Mouse (Mus musculus) Patski (cell line): ENCODE results near the gene Arhgef12. TPM values are rescaled to one million over a fixed set of nuclear protein-coding genes. Genes with fewer than 3 reads are reported as not detected.

Experiments
- ATAC-seq: fragments of 100-300 bp; one replicate; pipeline ENCODE4 v1.8.0; 2021
- CTCF ChIA-PET: fragments of 350-600 bp; sonication (Branson Sonifier 250); formaldehyde crosslinking; loops from one replicate; lab custom pipeline; 2022; ENCODE audit warnings: inconsistent platforms; lab: Charles Lee
- POLR2A ChIA-PET: fragments of 350-600 bp; sonication (Branson Sonifier 250); formaldehyde crosslinking; loops from one replicate; lab custom pipeline; 2022; ENCODE audit warnings: antibody characterized with exemption, inconsistent platforms; lab: Charles Lee
- DNase-seq: peaks from one replicate; pipeline ENCODE4 v3.0.0-alpha.2; 2011; ENCODE audit warnings: low read depth, low spot score
- H3K27me3 ChIP-seq: fragments of 371-371 bp; one replicate; pipeline ENCODE4 v1.5.1; 2021
- CTCF ChIP-seq: fragments of 100-300 bp; IDR thresholded peaks from one replicate; pipeline ENCODE4 v1.5.1; 2021
- in situ Hi-C: fragments of 300-500 bp; cut with MboI; formaldehyde crosslinking; loops from 3 replicates; pipeline ENCODE4 v1.11.1; 2018; ENCODE audit warnings: low pct_unique_long_range_greater_than_20kb, mixed read lengths
- polyA plus RNA-seq: library from polyadenylated mRNA; unstranded; gene quantifications from one replicate; pipeline ENCODE4 v1.2.3, GENCODE M21; 2021

The Arhgef12 gene
- polyA plus RNA-seq, 1 experiment from 2014 or later: 91.2 TPM

DNA sequence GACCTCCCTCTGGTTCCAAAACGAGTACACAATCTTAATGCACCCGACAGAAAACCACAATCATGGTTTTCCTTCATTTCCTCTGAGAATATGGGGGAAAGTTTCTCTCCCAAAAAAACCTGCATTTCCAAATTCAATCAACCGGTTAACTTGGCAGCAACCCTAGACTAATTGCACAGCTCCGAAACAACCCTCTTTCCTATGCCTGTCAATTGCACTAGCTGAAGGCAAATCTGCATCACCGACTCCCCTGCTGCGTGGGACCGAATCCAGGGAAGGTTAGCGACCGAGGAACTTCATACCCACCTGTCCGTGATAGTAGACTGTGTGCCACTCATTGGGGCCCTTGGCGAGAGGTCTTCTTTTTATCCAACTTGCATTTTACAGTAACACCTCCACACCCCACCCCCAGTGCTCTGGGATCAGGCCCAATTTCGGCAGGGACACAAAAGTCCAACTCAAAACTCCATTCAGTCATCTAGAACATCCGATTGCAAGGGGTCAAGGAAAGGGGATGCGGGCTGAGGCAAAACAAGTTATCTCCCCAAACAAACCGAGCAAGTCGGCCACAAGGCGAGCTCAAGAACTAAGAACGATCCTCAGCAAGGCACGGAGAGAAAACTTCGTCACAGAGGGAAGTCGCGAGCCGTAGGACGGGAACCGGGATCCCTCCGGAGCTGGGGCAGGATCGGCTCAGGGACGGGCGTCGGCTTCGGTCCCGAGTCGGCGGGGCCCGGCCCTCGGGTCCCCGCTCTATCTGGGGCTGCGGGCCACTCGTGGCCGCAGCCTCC, 2.0 kb downstream of the Arhgef12 start:
- in situ Hi-C loops: loop anchor here (5.0 kb wide), 1 partner anchor 103 kb away; no protein-coding TSS in a partner anchor
- no peak for TF ChIP-seq CTCF
- no peak for ATAC-seq
- CTCF ChIA-PET: interaction anchor here (1.9 kb wide), 1 partner anchor 104 kb away, joined by 11 read pairs; no protein-coding TSS in a partner anchor
- POLR2A ChIA-PET: interaction anchor here (0.6 to 1.7 kb wide), 7 partner anchors 11 to 103 kb away, joined by 3 to 5 read pairs (median 3); no protein-coding TSS in a partner anchor
- no peak for DNase-seq
- H3K27me3 ChIP-seq: no peaks in the 10 kb centered on the region

DNA sequence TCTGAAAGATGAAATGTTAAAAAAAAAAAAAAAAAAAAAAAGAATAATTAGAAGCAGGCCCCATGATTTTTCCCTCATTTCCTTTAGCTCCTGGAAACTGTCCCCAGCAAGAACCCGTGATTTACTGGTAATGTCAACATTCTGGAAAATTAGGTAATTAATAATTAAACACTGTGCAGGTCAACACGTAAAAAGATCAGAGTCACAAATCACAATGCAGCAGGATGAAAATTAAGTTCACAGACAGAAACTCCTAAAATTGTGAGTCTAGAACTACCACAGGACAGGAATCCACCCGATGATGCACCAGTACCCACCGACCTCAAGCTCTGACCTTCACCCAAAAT, 2.5 kb downstream of the Arhgef12 start:
- ChIA-PET POLR2A (interaction anchor here (0.6 to 1.7 kb wide), 7 partner anchors 11 to 102 kb away, joined by 3 to 5 read pairs (median 3); no protein-coding TSS in a partner anchor), CTCF (interaction anchor here (1.9 kb wide), 1 partner anchor 104 kb away, joined by 11 read pairs; no protein-coding TSS in a partner anchor)
- DNase-seq (no peak), ATAC-seq (no peak)
- no peaks in the 10 kb centered on the region for H3K27me3 ChIP-seq
- TF ChIP-seq CTCF: no peak
- in situ Hi-C loops: no loop called here

- no peaks in the 10 kb centered on the region for H3K27me3 ChIP-seq
- CTCF ChIA-PET: interaction anchor here (1.9 kb wide), 1 partner anchor 103 kb away, joined by 11 read pairs; no protein-coding TSS in a partner anchor
- DNase-seq (no peak), ATAC-seq (no peak)
- in situ Hi-C loops: no loop called here
- POLR2A ChIA-PET: interaction anchor here (0.7 to 1.7 kb wide), 2 partner anchors 102 to 770 kb away, joined by 5 read pairs; no protein-coding TSS in a partner anchor
- TF ChIP-seq CTCF: no peak
These were observed 3.3 kb downstream of the Arhgef12 start for GRCm38 (mm10) chr9:43103675-43104299.

GRCm38 (mm10) chr9:43102931-43103330, 4.1 kb downstream of the Arhgef12 start:
- TF ChIP-seq CTCF: no peak
- no peaks in the 10 kb centered on the region for H3K27me3 ChIP-seq
- in situ Hi-C loops: no loop called here
- ATAC-seq: no peak
- DNase-seq: no peak
- POLR2A ChIA-PET: interaction anchor here (0.7 kb wide), 1 partner anchor 771 kb away, joined by 5 read pairs; no protein-coding TSS in a partner anchor
- CTCF ChIA-PET: no interaction called here

GRCm38 (mm10) chr9:43101936-43102595, 5.0 kb downstream of the Arhgef12 start:
- DNase-seq: no peak
- POLR2A ChIA-PET: interaction anchor here (1.3 kb wide), 1 partner anchor 9 kb away, joined by 3 read pairs; no protein-coding TSS in a partner anchor
- in situ Hi-C loops: no loop called here

DNA sequence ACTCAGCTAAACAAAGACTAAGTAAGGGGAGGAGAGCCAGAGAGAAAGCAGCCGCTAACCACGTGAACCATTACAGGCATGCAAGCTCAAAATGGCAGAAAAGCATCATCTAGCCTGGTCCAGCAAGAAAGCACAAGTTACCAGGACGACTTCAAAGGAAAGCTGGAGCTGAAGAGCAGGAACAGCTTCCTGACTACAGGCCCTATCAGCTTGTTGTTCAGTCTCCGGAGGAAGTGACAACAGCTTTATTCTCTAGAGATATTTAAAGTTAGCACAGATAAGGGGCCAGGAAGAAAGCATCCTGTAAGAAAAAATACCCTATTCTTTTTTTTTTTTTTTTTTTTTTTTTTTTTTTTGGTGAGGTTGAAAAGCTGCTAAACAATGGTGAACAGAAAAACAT, 8.1 kb downstream of the Arhgef12 start:
- no peak for ATAC-seq
- no peak for TF ChIP-seq CTCF
- in situ Hi-C loops: no loop called here
- DNase-seq: no peak
- POLR2A ChIA-PET: interaction anchor here (0.6 to 1.1 kb wide), 4 partner anchors 16 to 1828 kb away, joined by 3 to 5 read pairs (median 3); no protein-coding TSS in a partner anchor
- CTCF ChIA-PET: interaction anchor here (0.8 to 2.0 kb wide), 6 partner anchors 8 to 105 kb away, joined by 3 to 6 read pairs (median 4); partner anchors contain the start of gene Arhgef12
- no peaks in the 10 kb centered on the region for H3K27me3 ChIP-seq

More at GRCm38 (mm10) chr9:43101936-43102595, 5.0 kb downstream of the Arhgef12 start:
- no peak for TF ChIP-seq CTCF
- CTCF ChIA-PET: no interaction called here
- ATAC-seq: no peak
- no peaks in the 10 kb centered on the region for H3K27me3 ChIP-seq

DNA sequence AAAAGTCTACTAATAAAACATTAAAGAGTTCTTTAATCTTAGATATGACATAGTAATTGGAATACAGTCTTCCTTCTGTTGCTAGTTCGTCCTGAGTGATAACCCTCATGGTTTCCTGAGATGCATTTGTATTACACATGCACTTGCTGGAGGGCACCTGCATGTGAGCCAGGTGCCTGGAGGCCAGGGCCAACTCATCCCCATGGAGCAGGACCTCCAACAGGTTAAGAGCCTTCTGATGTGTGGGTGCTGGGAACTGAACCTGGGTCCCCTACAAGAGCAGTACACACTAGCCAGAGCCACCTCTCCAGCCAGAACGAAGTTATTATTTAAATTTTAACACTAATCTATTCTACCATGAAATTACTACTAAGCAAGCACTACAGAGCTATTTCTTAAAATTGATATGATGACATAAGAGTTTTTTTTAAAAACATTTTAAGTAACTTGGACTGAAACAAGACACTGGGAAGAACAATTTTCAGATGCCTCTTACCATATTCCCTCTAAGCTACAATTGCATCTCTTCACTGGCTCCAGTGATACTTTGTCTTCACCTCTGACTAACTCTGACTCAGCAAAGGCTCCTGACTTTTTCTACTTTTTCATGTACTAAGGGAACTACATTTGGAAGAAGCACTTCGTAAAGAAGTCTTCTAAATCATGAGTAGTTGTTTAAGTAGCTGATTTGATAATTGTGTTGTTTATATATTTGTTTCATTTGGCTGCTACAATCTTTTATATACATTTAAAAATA, 9.1 kb downstream of the Arhgef12 start:
- no peak for ATAC-seq
- in situ Hi-C loops: no loop called here
- DNase-seq: no peak
- ChIA-PET CTCF (interaction anchor here (1.1 to 2.0 kb wide), 6 partner anchors 8 to 104 kb away, joined by 3 to 6 read pairs (median 4); partner anchors contain the start of gene Arhgef12), POLR2A (no interaction called here)
- TF ChIP-seq CTCF: no peak
- no peaks in the 10 kb centered on the region for H3K27me3 ChIP-seq

GRCm38 (mm10) chr9:43096337-43096736, 10.7 kb downstream of the Arhgef12 start:
- TF ChIP-seq CTCF: no peak
- no peak for ATAC-seq
- ChIA-PET POLR2A (no interaction called here), CTCF (no interaction called here)
- in situ Hi-C loops: no loop called here
- no peak for DNase-seq
- H3K27me3 ChIP-seq: no peaks in the 10 kb centered on the region

DNA sequence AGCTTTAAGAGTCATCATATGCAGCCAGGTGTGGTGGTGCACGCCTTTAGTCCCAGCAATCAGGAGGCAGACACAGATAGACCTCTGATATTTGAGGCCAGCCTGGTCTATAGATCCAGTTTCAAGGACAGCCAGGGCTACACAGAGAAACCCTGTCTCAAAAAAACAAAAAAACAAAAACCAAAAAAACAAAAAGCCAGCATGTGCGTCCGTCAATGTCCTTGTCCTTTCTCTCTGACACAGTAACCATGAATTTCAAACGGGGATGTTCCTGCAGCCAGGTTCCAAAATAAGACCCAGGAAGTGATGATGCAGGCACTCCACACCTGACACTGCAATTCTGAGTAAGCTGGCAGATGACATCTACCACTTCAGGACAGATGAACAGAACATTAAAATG, 12.2 kb downstream of the Arhgef12 start:
- ChIA-PET POLR2A (no interaction called here), CTCF (interaction anchor here (1.8 kb wide), 1 partner anchor 22 kb away, joined by 5 read pairs; no protein-coding TSS in a partner anchor)
- no peaks in the 10 kb centered on the region for H3K27me3 ChIP-seq
- DNase-seq (no peak), ATAC-seq (no peak)
- in situ Hi-C loops: no loop called here
- TF ChIP-seq CTCF: no peak
